Mouse (Mus musculus) midbrain, embryonic 14.5 days (tissue): ENCODE data around the gene Pyroxd1. TPM values are rescaled to one million over a fixed set of nuclear protein-coding genes. Genes with fewer than 3 reads are reported as not detected.

ENCODE experiments used
- ATAC-seq: fragments of 200-750 bp; cut with Nextera tagmentation; 2 replicates; pipeline ENCODE4 v1.8.0; 2017; ENCODE audit warnings: moderate number of reproducible peaks, moderate library complexity; ENCODE audit not compliant: low FRiP score, low TSS enrichment
- DNase-seq: peaks from one replicate; pipeline ENCODE4 v3.0.0-alpha.2; 2015
- H3K27ac ChIP-seq: fragments of 300-500 bp; sonication (generic); replicated peaks from 2 replicates; pipeline ENCODE4 v1.5.1; 2014; ENCODE audit warnings: mild to moderate bottlenecking, low read depth, low read length, moderate library complexity
- H3K27me3 ChIP-seq: fragments of 300-500 bp; sonication (generic); 2 replicates; pipeline ENCODE4 v1.6.1; 2014; ENCODE audit warnings: low read length, control low read depth, mixed read lengths; ENCODE audit not compliant: control insufficient read depth, insufficient read depth
- H3K36me3 ChIP-seq: fragments of 300-500 bp; sonication (generic); 2 replicates; pipeline ENCODE4 v1.6.1; 2014; ENCODE audit warnings: low read length, control low read depth; ENCODE audit not compliant: control insufficient read depth, insufficient read depth
- H3K4me1 ChIP-seq: fragments of 300-500 bp; sonication (generic); 2 replicates; pipeline ENCODE4 v1.6.1; 2014; ENCODE audit warnings: mild to moderate bottlenecking, antibody characterized with exemption, low read length, control low read depth; ENCODE audit not compliant: control insufficient read depth, insufficient read depth
- H3K4me2 ChIP-seq: fragments of 300-500 bp; sonication (generic); 2 replicates; pipeline ENCODE4 v1.6.1; 2014; ENCODE audit warnings: mild to moderate bottlenecking, low read length, moderate library complexity
- H3K4me3 ChIP-seq: fragments of 300-500 bp; sonication (generic); replicated peaks from 2 replicates; pipeline ENCODE4 v1.5.1; 2014; ENCODE audit warnings: low read depth, low read length
- H3K9ac ChIP-seq: fragments of 300-500 bp; sonication (generic); replicated peaks from 2 replicates; pipeline ENCODE4 v1.6.1; 2014; ENCODE audit warnings: mild to moderate bottlenecking, low read length, moderate library complexity
- H3K9me3 ChIP-seq: fragments of 300-500 bp; sonication (generic); 2 replicates; pipeline ENCODE4 v1.6.1; 2016; ENCODE audit warnings: low read length, control low read depth, mixed read lengths; ENCODE audit not compliant: control insufficient read depth
- WGBS: fragments of 180-500 bp; shearing (Covaris S2); extraction: QIAGEN DNeasy Blood & Tissue Kit; methylation state at CpG from one replicate; pipeline ENCODE4 v1.1.7; 2014; 5-methylcytosine and 5-hydroxymethylcytosine counted together
- polyA plus RNA-seq: library from polyadenylated mRNA; unstranded; fragments of >200 nt; fragmentation: Nextera tagmentation; extraction: Ambion mirVana; gene quantifications from 2 replicates; pipeline ENCODE4 v1.2.1, GENCODE M21; 2014

The Pyroxd1 gene
- polyA plus RNA-seq, 1 experiment from 2014 or later = 25.0 TPM

DNA sequence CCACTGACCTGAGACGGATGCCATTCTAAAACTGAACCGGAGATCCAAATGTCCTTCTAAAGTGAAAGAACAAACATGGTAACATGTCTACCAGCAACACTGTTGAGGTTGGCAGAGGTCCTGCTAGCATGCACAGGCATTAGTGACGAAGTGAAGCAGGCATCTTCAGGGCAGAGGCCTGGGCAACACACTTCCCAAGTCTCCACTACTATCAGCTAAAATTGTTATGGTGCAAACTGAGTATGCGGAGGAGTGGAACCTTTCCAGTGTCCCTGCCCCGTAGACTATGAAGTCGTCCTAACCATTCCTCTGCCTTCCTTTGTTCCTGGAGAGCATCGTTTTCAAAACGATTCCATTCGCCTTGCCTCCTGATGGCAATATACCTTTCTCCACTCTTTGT is 39.1 kb downstream of the Pyroxd1 start:
- no peak for ATAC-seq
- no peak overlapping the region for H3K4me3 ChIP-seq
- H3K4me2 ChIP-seq = no peak overlapping the region
- no peak overlapping the region for H3K9ac ChIP-seq
- DNase-seq = no peak
- H3K27me3 ChIP-seq = no peaks in the 10 kb centered on the region
- no peak overlapping the region for H3K27ac ChIP-seq
- H3K36me3 ChIP-seq = no peaks in the 10 kb centered on the region
- WGBS = 92% methylated on average over 9 of the region's 9 CpGs
- peaks cover 18% of the 10 kb centered on the region; the same call in 1 of the 2 replicates for H3K4me1 ChIP-seq
- H3K9me3 ChIP-seq = no peaks in the 10 kb centered on the region

DNA sequence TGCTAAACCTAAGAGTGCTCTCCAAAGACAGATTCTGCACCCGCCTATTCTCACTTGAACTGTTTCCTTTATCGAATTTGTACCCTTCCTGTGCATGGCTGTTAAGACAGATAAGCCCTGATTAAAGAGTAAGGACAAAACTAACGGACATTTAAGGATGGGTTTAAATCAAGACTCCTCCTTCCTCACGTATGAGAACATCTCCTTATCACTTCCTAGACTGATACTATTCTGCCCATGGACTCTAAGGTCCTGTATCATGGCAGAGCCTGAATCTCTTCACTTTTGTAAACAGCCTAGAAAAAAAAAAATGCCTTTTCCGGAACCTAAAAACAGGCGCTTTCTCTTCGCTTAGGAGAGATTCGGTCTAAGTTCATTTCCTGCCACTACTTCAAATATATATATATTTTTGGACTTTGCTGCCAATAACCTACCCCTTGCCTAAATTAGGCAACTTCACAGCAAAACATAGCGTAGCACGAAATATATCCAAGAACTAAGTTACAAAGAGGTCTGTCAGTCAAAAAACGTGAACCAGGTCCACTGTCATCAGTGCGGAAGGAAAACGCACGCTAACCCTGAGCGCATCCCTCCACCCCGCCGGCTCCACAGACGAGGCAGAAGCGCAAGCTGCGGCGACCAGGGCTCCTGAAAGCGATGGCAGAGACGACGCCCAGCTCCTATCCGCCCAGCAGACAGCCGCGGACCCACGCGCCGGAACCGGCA is 41.0 kb downstream of the Pyroxd1 start:
- WGBS = 7% methylated on average over 31 of the region's 31 CpGs
- Histone ChIP-seq H3K27me3 (no peaks in the 10 kb centered on the region), H3K27ac (no peak overlapping the region), H3K4me2 (peak overlapping the region; percentile 66), H3K4me1 (peaks cover 18% of the 10 kb centered on the region; the same call in 1 of the 2 replicates), H3K36me3 (no peaks in the 10 kb centered on the region), H3K9ac (peak overlapping the region; percentile 81), H3K4me3 (peak overlapping the region; percentile 99), H3K9me3 (no peaks in the 10 kb centered on the region)
- DNase-seq (no peak), ATAC-seq (peak; percentile 76)

DNA sequence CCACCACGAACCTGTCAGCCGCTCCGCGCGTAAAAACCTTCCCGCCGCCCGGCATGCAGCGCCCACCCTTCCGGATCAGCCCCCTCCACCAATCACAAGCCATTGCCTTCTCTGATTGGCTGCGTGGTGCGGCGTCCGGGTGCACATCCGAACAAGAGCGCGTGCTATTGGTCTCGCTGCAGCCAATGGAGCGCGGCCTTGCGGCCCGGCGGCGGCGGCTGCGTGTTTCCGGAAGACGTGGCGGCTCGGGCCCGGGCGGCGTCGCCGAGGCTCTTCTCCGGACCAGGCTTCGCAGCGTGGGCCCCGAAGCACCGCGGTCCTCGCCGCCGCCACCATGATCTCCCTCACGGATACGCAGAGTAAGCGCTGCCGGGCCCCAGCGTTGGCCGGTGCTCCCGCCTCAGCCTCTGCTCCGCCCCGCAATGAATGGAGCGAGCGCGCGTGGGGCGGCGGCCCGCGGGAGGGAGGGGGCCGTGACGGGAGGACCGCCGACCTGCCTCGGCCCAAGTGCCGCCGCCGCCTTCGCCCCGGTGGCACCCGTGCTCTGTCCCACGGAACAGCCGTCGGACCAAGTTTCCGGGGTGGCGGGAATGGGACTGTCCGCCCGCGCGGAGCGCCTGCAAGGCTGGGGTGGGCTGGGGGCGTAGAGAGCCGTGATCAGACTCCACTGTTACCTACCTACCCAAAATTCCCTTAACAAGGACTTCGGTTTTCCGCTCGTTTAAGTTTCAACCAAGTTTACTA is 41.7 kb downstream of the Pyroxd1 start, which contains the start of the genes Recql and Golt1b:
Gene Recql, minus strand, starts transcription at position 77 of the 744 bp plus-strand sequence.
Gene Golt1b, plus strand, starts transcription at position 211 of the 744 bp plus-strand sequence.
- Histone ChIP-seq H3K27ac (no peak within 1 kb of the TSS), H3K9ac (peak within 1 kb of the TSS; percentile 81), H3K4me3 (peak within 1 kb of the TSS; percentile 99), H3K36me3 (0 out of 2 replicates have a peak, but pooled peaks cover 3% of the 10 kb centered on the region), H3K4me1 (peaks cover 18% of the 10 kb centered on the region; the same call in 1 of the 2 replicates), H3K27me3 (no peaks in the 10 kb centered on the region), H3K4me2 (peak within 1 kb of the TSS; percentile 71), H3K9me3 (no peaks in the 10 kb centered on the region)
- under 1% methylated on average over 82 of the region's 87 CpGs for WGBS
- peak; percentile 100 for ATAC-seq
- peak; percentile 98 for DNase-seq

DNA sequence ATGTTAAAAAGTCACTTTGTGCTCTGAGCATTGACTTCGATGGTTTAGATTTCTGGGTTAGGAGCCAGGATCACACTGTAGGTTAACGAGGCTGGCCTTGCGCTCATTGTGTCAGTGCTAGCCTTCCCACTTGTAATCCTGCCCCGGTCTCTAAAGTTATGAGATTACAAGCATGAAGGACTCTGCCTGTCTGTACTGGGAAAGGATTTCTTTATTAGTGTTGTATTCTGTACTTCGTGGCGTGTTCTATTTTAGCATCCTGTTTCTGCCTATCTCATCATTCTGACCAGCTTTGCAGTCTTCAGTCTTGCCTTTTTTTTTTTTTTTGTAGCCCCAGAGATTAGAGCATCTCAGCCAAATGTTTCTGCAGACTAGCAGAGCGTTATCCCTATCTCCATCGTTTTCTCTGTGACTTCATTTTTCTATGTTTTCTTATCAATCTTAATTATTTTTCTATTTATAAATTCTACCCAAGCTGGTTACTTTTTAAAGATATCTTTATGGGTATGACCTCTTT is 42.4 kb downstream of the Pyroxd1 start:
- H3K9ac ChIP-seq = peak overlapping the region; percentile 81
- ATAC-seq (no peak), DNase-seq (no peak)
- H3K9me3 ChIP-seq = no peaks in the 10 kb centered on the region
- no peak overlapping the region for H3K27ac ChIP-seq
- H3K4me1 ChIP-seq = peaks cover 18% of the 10 kb centered on the region; the same call in 1 of the 2 replicates
- peak overlapping the region; percentile 71 for H3K4me2 ChIP-seq
- no peaks in the 10 kb centered on the region for H3K27me3 ChIP-seq
- H3K4me3 ChIP-seq = peak overlapping the region; percentile 99
- WGBS = 22% methylated on average over 8 of the region's 8 CpGs
- H3K36me3 ChIP-seq = peaks cover 5% of the 10 kb centered on the region; the same call in 1 of the 2 replicates

DNA sequence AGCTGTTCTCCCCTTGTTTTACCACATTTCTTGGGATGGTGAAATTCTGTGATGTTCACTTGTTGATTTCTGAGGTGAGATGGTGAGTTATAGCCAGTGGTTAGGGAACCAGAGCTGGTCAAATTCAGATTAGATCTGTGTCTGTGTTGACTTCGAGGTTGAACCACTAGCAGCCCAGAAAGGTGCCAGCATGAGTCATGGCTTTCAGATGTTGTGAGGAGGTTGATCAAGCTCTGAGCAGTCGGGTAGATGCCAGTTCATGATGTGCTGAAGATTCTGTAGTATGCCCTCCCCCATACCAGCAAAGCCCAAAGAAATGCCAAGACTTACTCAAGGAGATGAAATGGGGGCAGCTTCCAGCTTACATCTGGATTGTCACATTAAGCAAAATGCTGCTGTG is 43.6 kb downstream of the Pyroxd1 start:
- 86% methylated on average over 2 of the region's 2 CpGs for WGBS
- no peaks in the 10 kb centered on the region for H3K9me3 ChIP-seq
- no peak overlapping the region for H3K4me3 ChIP-seq
- H3K27me3 ChIP-seq = no peaks in the 10 kb centered on the region
- H3K9ac ChIP-seq = no peak overlapping the region
- DNase-seq = no peak
- H3K36me3 ChIP-seq = peaks cover 13% of the 10 kb centered on the region; the same call in 1 of the 2 replicates
- no peak for ATAC-seq
- peaks cover 18% of the 10 kb centered on the region; the same call in 1 of the 2 replicates for H3K4me1 ChIP-seq
- no peak overlapping the region for H3K27ac ChIP-seq
- no peak overlapping the region for H3K4me2 ChIP-seq

DNA sequence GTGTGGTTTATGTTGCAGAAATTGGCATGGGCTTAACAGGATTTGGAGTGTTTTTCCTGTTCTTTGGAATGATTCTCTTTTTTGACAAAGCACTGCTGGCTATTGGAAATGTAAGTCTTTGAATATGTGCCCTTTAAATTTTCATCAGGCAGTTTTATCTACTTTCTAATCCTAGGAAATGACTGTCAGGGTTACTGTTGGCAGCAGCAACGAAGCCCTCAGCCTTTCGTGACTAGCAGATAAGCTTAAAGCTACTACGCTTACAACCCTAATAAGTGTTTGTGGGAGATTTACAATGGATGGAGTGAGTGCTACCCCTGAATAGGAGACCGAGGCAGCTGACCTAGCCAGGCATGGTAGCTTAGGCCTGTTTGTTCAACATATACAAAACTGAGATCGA is 46.9 kb downstream of the Pyroxd1 start:
- 93% methylated on average over 5 of the region's 5 CpGs for WGBS
- ATAC-seq (no peak), DNase-seq (no peak)
- Histone ChIP-seq H3K4me2 (no peak overlapping the region), H3K27me3 (no peaks in the 10 kb centered on the region), H3K4me1 (peaks cover 13% of the 10 kb centered on the region; the same call in 1 of the 2 replicates), H3K9ac (no peak overlapping the region), H3K4me3 (no peak overlapping the region), H3K9me3 (no peaks in the 10 kb centered on the region), H3K36me3 (peaks cover 38% of the 10 kb centered on the region), H3K27ac (no peak overlapping the region)

DNA sequence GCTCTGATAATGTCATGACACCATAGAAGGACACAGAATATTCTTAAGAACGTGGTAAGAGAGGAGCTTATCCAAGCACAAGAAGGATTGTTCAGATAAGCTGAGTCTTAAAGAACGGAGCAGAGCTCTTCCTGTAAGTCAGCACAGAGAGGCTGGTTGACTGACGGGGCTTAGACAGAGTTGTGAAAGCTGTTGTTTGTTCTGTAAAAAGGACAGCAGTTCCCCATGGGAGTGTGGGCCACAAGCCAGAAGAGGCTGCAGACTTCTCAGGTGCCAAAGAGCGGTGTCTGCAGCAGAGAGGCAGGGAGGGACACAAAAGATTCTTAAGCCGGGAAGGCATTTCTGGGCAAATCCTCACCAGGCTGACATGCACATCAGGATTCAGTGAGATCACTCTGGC is 49.2 kb downstream of the Pyroxd1 start:
- H3K27me3 ChIP-seq = no peaks in the 10 kb centered on the region
- ATAC-seq (no peak), DNase-seq (peak; percentile 13)
- no peaks in the 10 kb centered on the region for H3K9me3 ChIP-seq
- H3K27ac ChIP-seq = no peak overlapping the region
- peaks cover 38% of the 10 kb centered on the region for H3K36me3 ChIP-seq
- no peaks in the 10 kb centered on the region for H3K4me1 ChIP-seq
- WGBS = 83% methylated on average over 5 of the region's 5 CpGs
- no peak overlapping the region for H3K4me3 ChIP-seq
- no peak overlapping the region for H3K4me2 ChIP-seq
- H3K9ac ChIP-seq = no peak overlapping the region

DNA sequence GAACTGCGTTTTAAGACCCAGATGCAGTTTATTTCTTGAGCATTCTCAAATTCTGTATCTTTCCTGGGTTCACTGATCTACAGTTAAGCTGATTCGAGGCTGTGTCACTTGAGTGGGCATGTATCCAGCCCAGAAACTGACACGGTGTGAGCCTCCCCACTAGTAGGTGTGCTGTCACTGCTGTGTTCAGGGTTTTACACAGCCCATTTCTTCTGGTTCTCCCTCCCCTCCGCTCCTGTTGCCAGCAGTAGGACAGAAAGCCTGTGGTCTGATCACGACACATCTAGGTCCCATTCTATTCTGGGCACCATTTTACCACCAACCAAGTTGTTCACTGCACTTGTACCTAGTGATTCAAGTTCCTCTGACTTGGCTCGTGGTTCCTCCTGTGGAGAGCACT is 50.3 kb downstream of the Pyroxd1 start:
- 92% methylated on average over 6 of the region's 6 CpGs for WGBS
- H3K4me3 ChIP-seq = no peak overlapping the region
- H3K4me1 ChIP-seq = no peaks in the 10 kb centered on the region
- H3K27me3 ChIP-seq = no peaks in the 10 kb centered on the region
- H3K27ac ChIP-seq = no peak overlapping the region
- H3K9me3 ChIP-seq = no peaks in the 10 kb centered on the region
- no peak overlapping the region for H3K9ac ChIP-seq
- peaks cover 46% of the 10 kb centered on the region for H3K36me3 ChIP-seq
- ATAC-seq = no peak
- H3K4me2 ChIP-seq = no peak overlapping the region
- no peak for DNase-seq
